Mouse (Mus musculus): ENCODE measurements around the gene Cercam.

DNA sequence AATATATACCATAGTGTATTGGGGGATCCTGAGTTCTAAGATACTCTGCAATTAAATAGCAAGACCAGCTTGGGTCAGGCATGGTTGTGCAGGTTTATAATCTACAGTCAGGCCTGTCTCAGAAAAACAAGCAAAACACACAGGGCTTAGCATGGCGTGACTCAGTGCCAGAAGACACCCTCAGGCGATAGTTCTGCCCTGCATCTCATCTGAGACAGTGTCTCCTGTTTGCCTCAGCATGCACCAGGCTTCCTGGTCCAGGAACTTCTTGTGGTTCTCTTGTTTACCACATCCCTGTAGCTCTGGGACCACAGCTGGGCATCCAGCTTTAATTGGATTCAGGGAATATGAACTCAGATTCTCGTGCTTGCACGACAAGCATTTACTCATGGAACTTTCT is 3.8 kb upstream of the Cercam start:
- TF ChIP-seq CTCF (IDR thresholded peaks at IDR 0.05; ENCODE audit: low read depth, low read length) (no peak), POLR2A (IDR thresholded peaks at IDR 0.05; ENCODE audit: insufficient read depth, low read length) (no peak), EP300 (IDR thresholded peaks at IDR 0.05; ENCODE audit: insufficient read depth, low read depth, low read length) (no peak)

Measured in ES-Bruce4 (cell line).